Mouse (Mus musculus) CD8-positive naive resting alpha-beta T cell, adult 2 months (primary cell): ENCODE measurements around the gene Elp5.
A peak's percentile ranks its signal among the peaks of the same experiment; 100 is the strongest.
"Not testable (repeated sequence)": the region's sequence is repeated elsewhere in the genome, so short reads cannot be mapped to it uniquely, and the experiment has no call there.

Source experiments
- DNase-seq, 2 experiments: peaks; one replicate each; pipeline ENCODE4 v3.0.0; 2022; ENCODE audit warnings: low read depth in 2 of 2, low spot score in 2 of 2

Gene Elp5

GRCm38 (mm10) chr11:69935137-69935879 is 47.0 kb downstream of the Elp5 start, which contains the start of gene Ybx2:
Ybx2 (plus strand) TSS chr11:69935796.
- peak; percentile 53 to 59 for DNase-seq

GRCm38 (mm10) chr11:69934681-69935080 is 47.6 kb downstream of the Elp5 start:
- no peak for DNase-seq

- DNase-seq: peak; percentile 90 to 93
Observed at GRCm38 (mm10) chr11:69934169-69934568, 48.1 kb downstream of the Elp5 start.

- no peak for DNase-seq
Observed at GRCm38 (mm10) chr11:69933066-69933465, 49.3 kb downstream of the Elp5 start.

- no peak for DNase-seq
Observed at GRCm38 (mm10) chr11:69932254-69932653, 50.1 kb downstream of the Elp5 start.

GRCm38 (mm10) chr11:69931769-69932168 is 50.5 kb downstream of the Elp5 start:
- no peak for DNase-seq

- no peak for DNase-seq
Observed at GRCm38 (mm10) chr11:69930967-69931537, 51.3 kb downstream of the Elp5 start.

- DNase-seq: not testable (repeated sequence)
Observed at GRCm38 (mm10) chr11:69930176-69930575, 52.1 kb downstream of the Elp5 start.

GRCm38 (mm10) chr11:69929712-69930111 is 52.6 kb downstream of the Elp5 start:
- DNase-seq: no peak

GRCm38 (mm10) chr11:69927501-69927900 is 54.8 kb downstream of the Elp5 start:
- DNase-seq: no peak

- DNase-seq: no peak
Observed at GRCm38 (mm10) chr11:69922796-69923195, 59.5 kb downstream of the Elp5 start.

GRCm38 (mm10) chr11:69922012-69922756 is 60.1 kb downstream of the Elp5 start:
- DNase-seq: no peak

GRCm38 (mm10) chr11:69921114-69922011 is 61.0 kb downstream of the Elp5 start, which contains the start of gene Eif5a:
Eif5a (minus strand) TSS chr11:69921958.
- DNase-seq: peak; percentile 100

- no peak for DNase-seq
Observed at GRCm38 (mm10) chr11:69920266-69921031, 61.9 kb downstream of the Elp5 start.

- peak; percentile 63 to 75 for DNase-seq
Observed at GRCm38 (mm10) chr11:69919661-69920265, 62.6 kb downstream of the Elp5 start.

GRCm38 (mm10) chr11:69919053-69919452 is 63.3 kb downstream of the Elp5 start:
- no peak for DNase-seq
